Mouse (Mus musculus): Measurements from ENCODE around the gene Nop56.

Gene Nop56

DNA sequence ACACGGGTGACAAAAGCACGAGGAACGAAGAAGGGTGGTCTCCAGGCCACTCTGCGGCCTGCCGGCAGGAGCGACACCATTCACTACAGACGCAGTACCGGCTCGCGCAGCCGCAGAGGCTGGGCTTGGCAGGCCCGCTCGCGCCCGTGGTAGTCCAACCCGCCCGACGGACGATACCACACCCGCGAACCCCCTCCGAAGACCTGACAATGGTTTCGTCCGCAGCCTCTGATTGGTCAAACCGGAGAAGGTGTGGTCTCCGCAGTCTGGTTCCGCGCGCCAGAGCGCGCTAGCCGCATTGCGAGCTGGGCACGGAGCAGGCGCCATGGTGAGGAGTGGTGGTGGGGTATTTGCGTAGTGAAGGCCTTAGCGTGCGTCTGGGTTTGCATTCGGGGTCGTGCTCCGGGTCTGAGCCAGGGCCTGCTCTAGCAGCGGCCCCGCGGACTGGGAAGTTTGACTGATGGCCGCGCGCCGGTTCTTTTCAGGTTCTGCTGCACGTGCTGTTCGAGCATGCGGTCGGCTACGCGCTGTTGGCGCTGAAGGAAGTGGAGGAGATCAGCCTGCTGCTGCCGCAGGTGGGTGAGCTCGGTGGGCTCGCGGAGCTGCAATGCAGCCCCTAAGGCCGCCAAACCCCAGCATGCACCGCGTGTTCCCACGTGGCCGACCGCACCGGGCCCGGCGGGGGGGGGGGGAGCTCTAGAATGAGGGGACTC is at the start of gene Nop56:
TSS of gene Nop56 (plus strand) at position 282 of the 713 bp plus-strand sequence.
- in situ Hi-C loops (cut with MboI, MseI), result loop anchor here (5.0 kb wide), 1 partner anchor 472 kb away; the partner anchor contains the start of gene Stk35

- in situ Hi-C loops (cut with MboI, MseI), result no loop called here
These were observed 27.3 kb upstream of the Nop56 start for GRCm38 (mm10) chr2:130246912-130247311.

- in situ Hi-C loops (cut with MboI, MseI), result no loop called here
These were observed 26.0 kb upstream of the Nop56 start for GRCm38 (mm10) chr2:130248226-130248625.

- in situ Hi-C loops (cut with MboI, MseI), result no loop called here
These were observed 17.5 kb upstream of the Nop56 start for GRCm38 (mm10) chr2:130256762-130257161.

- in situ Hi-C loops (cut with MboI, MseI), result no loop called here
These were observed 13.4 kb upstream of the Nop56 start for GRCm38 (mm10) chr2:130260822-130261221.

DNA sequence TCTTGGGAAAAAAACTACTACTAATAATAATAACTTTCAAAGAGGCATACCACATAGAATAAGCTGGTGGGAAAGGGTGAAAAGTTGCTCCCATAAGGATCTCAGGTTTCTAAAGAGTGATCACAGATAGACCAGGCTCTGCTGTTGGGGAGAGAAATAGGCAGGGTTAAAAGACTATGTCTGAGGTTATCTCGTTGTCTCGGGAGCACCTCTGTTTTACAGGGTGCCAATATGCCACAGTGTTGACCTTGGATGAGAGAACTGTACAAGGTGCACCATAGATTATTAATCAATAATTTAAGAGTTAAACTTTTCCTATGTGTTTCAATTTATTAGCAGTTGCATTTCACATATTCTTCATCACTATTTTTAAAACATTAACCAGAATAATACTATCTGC is 12.3 kb upstream of the Nop56 start:
- in situ Hi-C loops (cut with MboI, MseI), result no loop called here

DNA sequence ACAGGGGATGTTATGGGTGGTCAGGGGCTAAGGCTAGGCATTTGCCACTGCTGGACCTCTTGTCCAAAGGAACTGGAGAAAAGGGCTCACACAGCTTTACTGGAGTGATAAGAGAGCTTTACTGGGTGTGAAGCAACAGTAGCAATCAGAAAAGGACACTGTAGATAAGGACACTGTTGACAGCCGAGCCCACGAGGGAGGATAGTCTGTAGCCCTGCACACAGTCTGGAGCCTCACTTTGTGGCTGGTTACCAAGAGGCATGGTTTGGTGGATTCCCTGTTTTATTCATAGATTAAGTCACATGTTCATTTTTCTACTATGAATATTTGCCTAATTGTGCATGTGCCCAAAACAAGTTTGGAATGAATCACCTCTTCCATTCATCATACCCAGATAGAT is 11.8 kb upstream of the Nop56 start:
- in situ Hi-C loops (cut with MboI, MseI), result no loop called here

GRCm38 (mm10) chr2:130265520-130265919 is 8.7 kb upstream of the Nop56 start:
- in situ Hi-C loops (cut with MboI, MseI), result no loop called here

- in situ Hi-C loops (cut with MboI, MseI), result no loop called here
These were observed 6.2 kb upstream of the Nop56 start for GRCm38 (mm10) chr2:130268074-130268473.

- in situ Hi-C loops (cut with MboI, MseI), result loop anchor here (5.0 kb wide), 1 partner anchor 471 kb away; the partner anchor contains the start of gene Stk35
These were observed 498 bp upstream of the Nop56 start for GRCm38 (mm10) chr2:130273732-130274131.

DNA sequence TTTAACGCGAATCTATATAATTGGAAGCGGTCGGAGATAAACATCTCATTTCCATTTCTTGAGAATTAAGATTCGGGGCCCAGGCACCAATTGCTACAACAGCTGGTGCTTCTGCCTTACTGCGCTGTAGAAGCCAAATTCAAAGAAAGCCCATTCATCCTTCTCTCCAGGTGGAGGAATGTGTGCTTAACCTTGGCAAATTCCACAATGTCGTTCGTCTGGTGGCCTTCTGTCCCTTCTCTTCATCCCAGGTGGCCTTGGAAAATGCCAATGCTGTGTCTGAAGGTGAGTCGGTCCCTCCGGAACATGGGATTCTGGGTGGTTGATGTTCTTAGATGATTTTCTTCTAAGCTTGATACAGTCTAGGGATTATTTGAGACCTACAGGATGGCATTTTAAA is 632 bp downstream of the Nop56 start:
- in situ Hi-C loops (cut with MboI, MseI), result loop anchor here (5.0 kb wide), 1 partner anchor 473 kb away; the partner anchor contains the start of gene Stk35

GRCm38 (mm10) chr2:130275649-130276048 is 1.4 kb downstream of the Nop56 start:
- in situ Hi-C loops (cut with MboI, MseI), result no loop called here

DNA sequence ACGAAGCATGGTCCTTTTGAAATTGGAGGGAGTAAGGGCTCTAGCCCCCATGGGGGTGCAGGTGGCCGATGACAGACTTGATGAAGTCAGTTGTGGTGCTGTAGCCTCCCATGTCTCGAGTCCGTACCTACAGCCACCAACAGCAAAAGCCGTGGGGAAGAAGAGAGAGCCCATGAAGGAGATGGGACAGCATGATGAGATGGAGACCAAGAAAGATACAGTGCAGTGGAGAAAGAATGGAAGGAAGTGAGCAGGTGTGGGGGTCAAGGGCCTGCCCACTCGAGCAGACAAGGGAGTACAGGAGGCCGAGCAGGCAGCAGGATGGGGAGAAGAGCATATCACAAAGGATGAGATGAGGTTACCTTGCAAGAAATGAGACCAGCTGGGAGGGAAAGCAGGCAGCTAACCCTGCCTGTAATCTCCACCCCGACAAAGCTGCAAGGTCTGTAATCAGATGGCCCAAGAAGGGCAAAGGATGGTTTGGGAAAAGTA is 5.4 kb downstream of the Nop56 start:
- in situ Hi-C loops (cut with MboI, MseI), result loop anchor here (5.0 kb wide), 1 partner anchor 253 kb away; no protein-coding TSS in a partner anchor

GRCm38 (mm10) chr2:130280224-130280623 is 6.0 kb downstream of the Nop56 start:
- in situ Hi-C loops (cut with MboI, MseI), result loop anchor here (5.0 kb wide), 1 partner anchor 252 kb away; no protein-coding TSS in a partner anchor

DNA sequence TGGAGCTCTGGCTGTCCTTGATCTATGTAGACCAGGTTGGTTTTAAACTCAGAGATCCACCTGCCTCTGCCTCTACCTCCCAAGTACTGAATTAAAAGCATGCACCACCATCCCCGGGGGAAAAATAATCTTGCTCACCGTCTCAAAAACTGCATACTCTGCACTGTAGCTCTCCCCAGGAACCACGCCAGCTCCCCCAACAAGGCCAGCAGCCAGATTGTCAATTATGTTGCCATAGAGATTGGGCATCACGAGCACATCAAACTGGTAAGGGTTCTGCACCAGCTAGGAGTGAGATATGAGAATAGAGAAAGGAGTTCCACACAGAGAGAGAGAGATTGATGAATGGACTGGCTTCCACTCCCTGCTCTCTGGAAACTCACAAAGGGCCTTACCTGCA is 6.6 kb downstream of the Nop56 start:
- in situ Hi-C loops (cut with MboI, MseI), result loop anchor here (5.0 kb wide), 1 partner anchor 251 kb away; no protein-coding TSS in a partner anchor

DNA sequence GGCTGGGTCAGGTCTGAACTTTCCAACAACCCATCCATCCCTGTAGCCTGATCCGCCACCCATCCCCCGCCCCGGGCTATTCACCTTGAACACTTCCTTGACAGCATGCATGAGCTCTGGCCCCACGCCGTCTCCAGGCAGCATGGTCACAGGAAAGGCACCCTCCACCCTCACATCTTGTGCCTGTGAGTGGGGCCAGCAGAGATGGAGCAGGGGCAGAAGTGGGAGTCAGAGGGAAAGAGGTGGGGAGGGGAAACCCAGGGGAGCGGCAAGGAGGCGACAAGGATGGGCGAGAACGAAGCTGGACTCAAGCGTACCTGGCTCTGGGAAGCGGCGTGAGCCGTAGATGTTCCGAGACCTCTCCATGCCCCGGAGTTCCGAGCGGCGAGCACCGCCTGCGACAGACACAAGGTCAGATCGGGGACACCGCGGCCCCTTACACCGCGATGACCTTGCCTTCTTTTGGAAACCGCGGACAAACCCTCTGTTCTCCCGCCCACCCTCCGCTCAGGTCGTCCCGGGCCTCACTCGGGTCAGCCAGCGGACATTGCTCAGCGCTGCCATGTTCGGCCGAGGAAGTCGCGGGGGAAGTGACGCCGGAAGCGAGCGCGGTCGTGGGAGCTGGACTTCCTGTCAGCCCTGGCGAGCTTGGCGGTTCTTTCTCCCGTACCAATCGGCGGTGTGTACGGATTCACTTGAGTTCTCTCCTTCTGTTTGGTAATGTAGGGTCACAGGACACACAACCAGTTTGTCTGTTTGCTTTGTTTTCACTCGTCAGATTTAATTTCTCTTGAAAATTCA is 9.8 kb downstream of the Nop56 start, which contains the start of gene Idh3b:
TSS of gene Idh3b (minus strand) at position 694 of the 801 bp plus-strand sequence.
- in situ Hi-C loops (cut with MboI, MseI), result loop anchor here (5.0 kb wide), 1 partner anchor 248 kb away; no protein-coding TSS in a partner anchor

- in situ Hi-C loops (cut with MboI, MseI), result no loop called here
These were observed 14.9 kb downstream of the Nop56 start for GRCm38 (mm10) chr2:130289086-130289485.

GRCm38 (mm10) chr2:130291434-130291833 is 17.2 kb downstream of the Nop56 start:
- in situ Hi-C loops (cut with MboI, MseI), result loop anchor here (5.0 kb wide), 1 partner anchor 116 kb away; the partner anchor contains the start of genes 1700020A23Rik, Gm28372 and Tmem239

GRCm38 (mm10) chr2:130293009-130293408 is 18.8 kb downstream of the Nop56 start:
- in situ Hi-C loops (cut with MboI, MseI), result loop anchor here (5.0 kb wide), 1 partner anchor 114 kb away; the partner anchor contains the start of genes 1700020A23Rik, Gm28372 and Tmem239

- in situ Hi-C loops (cut with MboI, MseI), result loop anchor here (5.0 kb wide), 1 partner anchor 114 kb away; the partner anchor contains the start of genes 1700020A23Rik, Gm28372 and Tmem239
These were observed 19.3 kb downstream of the Nop56 start for GRCm38 (mm10) chr2:130293486-130293885.

- in situ Hi-C loops (cut with MboI, MseI), result loop anchor here (5.0 kb wide), 1 partner anchor 113 kb away; the partner anchor contains the start of genes 1700020A23Rik, Gm28372 and Tmem239
These were observed 20.1 kb downstream of the Nop56 start for GRCm38 (mm10) chr2:130294218-130294935.

Data from T-helper 2 cell (primary cell).